Mouse (Mus musculus): ENCODE measurements around the gene Mrgpra6.

The Mrgpra6 gene

GRCm38 (mm10) chr7:47204830-47205229 is at the start of gene Mrgpra6:
Gene Mrgpra6, minus strand, starts transcription at chr7:47204920.
- DNase-seq = no peak

GRCm38 (mm10) chr7:47252770-47253169 is 48.0 kb upstream of the Mrgpra6 start, which contains the start of gene Mrgpra9:
Gene Mrgpra9, minus strand, starts transcription at chr7:47252848.
- no peak for DNase-seq

GRCm38 (mm10) chr7:47244658-47245057 is 39.9 kb upstream of the Mrgpra6 start:
- no peak for DNase-seq

- no peak for DNase-seq
Measured at GRCm38 (mm10) chr7:47195271-47195670, 9.4 kb downstream of the Mrgpra6 start.

GRCm38 (mm10) chr7:47170814-47171213 is 33.9 kb downstream of the Mrgpra6 start:
- no peak for DNase-seq

- DNase-seq = no peak
Measured at GRCm38 (mm10) chr7:47165028-47165427, 39.7 kb downstream of the Mrgpra6 start.

GRCm38 (mm10) chr7:47163203-47163602 is 41.5 kb downstream of the Mrgpra6 start:
- no peak for DNase-seq

GRCm38 (mm10) chr7:47158451-47158850 is 46.3 kb downstream of the Mrgpra6 start:
- DNase-seq = no peak

GRCm38 (mm10) chr7:47157743-47158142 is 47.0 kb downstream of the Mrgpra6 start:
- DNase-seq = no peak

- DNase-seq = no peak
Measured at GRCm38 (mm10) chr7:47155849-47156248, 48.9 kb downstream of the Mrgpra6 start.

- DNase-seq = no peak
Measured at GRCm38 (mm10) chr7:47155396-47155795, 49.3 kb downstream of the Mrgpra6 start.

- DNase-seq = no peak
Measured at GRCm38 (mm10) chr7:47150420-47151061, 54.2 kb downstream of the Mrgpra6 start.

GRCm38 (mm10) chr7:47148298-47148697 is 56.4 kb downstream of the Mrgpra6 start:
- DNase-seq = no peak

GRCm38 (mm10) chr7:47146034-47146812 is 58.5 kb downstream of the Mrgpra6 start:
- peak; percentile 61 for DNase-seq

- DNase-seq = no peak
Measured at GRCm38 (mm10) chr7:47144299-47144698, 60.4 kb downstream of the Mrgpra6 start.

- no peak for DNase-seq
Measured at GRCm38 (mm10) chr7:47139823-47140325, 64.8 kb downstream of the Mrgpra6 start.

Data from right cerebral cortex, postnatal 4 days (tissue).